Mouse (Mus musculus): ENCODE data around the gene Preb. TPM values are rescaled to one million over a fixed set of nuclear protein-coding genes. Genes with fewer than 3 reads are reported as not detected.

Gene Preb
- 89.2 and 95.2 TPM in 2 replicates for polyA plus RNA-seq (2012; rRNA removed)
- 53.8 and 59.6 TPM in 2 replicates for polyA plus RNA-seq (2014; fragmentation: Nextera tagmentation; extraction: Ambion mirVana)

DNA sequence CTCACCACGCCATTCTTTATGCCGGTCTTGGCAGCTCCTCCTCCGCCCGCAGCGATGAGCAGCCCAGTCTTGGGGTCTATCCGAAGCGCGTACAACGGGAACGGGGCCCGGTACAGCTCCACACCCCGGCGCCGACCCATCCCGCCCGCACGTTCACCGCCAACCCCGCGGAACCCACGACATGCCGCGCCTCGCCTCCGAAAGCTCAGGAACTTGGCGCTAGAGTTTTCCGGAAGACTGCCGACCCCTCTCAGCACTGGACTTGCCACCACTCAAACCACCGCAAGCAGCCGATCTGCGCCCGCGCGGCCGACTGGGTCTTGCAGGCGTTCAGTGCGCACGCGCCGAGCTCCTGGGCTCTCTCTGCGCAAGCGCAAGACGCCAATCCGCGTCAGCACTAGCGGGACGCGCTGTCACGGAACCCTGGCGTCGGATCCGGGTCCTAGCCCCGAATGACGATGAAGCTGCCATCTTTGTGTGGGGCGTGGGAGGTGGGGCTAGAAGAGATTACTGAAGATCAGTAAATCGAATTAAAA is at the start of gene Preb:
TSS of gene Preb (minus strand) at position 396 of the 536 bp plus-strand sequence.
- Histone ChIP-seq H3K36me3 (replicated peaks; ENCODE audit: control insufficient read depth, insufficient read depth, low read depth) (peaks cover 22% of the 10 kb centered on the region), H3K27me3 (ENCODE audit: control insufficient read depth, insufficient read depth, low read length) (no peaks in the 10 kb centered on the region), H3K27ac (peak within 1 kb of the TSS; percentile 22), H3K9me3 (ENCODE audit: control insufficient read depth, low read length) (no peaks in the 10 kb centered on the region), H3K4me1 (replicated peaks; ENCODE audit: control insufficient read depth in 2 of 2, insufficient read depth in 2 of 2, low read length in 1 of 2) (peaks cover 6 to 16% of the 10 kb centered on the region in 2 experiments), H3K9ac (replicated peaks) (peak within 1 kb of the TSS; percentile 89), H3K4me2 (ENCODE audit: low read depth) (peak within 1 kb of the TSS; percentile 83), H3K4me3 (ENCODE audit: insufficient read depth in 1 of 2, low read depth in 2 of 2, low read length in 2 of 2) (peak within 1 kb of the TSS; percentile 78 to 84)
- peak; percentile 91 to 92 (median 92) for DNase-seq (ENCODE audit: low read depth in 3 of 3, low spot score in 3 of 3)
- peak; percentile 93 for ATAC-seq (ENCODE audit: insufficient read depth)
- under 1% methylated on average over 56 of the region's 56 CpGs for WGBS (ENCODE audit: insufficient replicate concordance)
- TF ChIP-seq CTCF (IDR thresholded peaks at IDR 0.05; ENCODE audit: low read depth) (peak; percentile 53), EP300 (IDR thresholded peaks at IDR 0.05; ENCODE audit: low read depth) (no peak)

DNA sequence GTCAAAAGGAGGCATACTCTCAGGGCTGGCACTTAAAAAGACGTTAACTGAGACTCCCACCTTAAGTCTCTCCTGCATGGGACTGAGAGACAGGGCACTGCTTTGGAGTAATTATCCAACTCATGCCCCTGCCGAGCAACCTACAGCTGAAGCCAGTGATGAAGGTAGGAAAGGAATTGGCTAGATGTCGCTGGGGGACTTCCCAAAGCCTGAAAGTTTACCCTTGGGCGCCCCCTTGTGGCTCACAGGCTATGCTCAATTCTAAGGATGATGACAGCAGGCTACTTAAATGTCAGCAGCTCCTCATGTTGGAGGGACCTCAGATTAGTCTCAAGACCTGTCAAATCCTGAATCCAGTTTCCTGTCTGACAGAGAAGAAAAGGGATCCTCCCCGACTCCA is 44.0 kb upstream of the Preb start:
- no peak for ATAC-seq (ENCODE audit: insufficient read depth)
- WGBS (ENCODE audit: insufficient replicate concordance): 13% methylated on average over 5 of the region's 5 CpGs
- H3K4me3 ChIP-seq (ENCODE audit: insufficient read depth in 1 of 2, low read depth in 2 of 2, low read length in 2 of 2): no peak overlapping the region

DNA sequence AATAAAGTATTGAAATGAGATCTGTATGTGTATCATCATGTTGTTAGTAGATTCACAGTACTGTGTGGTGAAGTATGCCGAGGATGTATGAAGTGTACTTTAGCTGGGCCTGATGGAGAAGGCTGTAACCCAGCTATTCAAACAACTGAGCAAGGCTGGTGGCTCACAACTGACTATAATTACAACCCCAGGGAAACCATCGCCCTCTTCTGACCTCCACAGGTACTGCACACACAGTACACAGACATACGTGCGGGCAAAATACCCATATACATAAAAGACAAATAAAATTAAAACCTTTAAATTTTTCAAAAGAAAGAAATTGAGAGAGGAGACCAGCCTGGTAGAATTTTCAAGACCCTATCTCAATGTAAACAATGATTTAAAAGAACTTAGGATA is 41.4 kb upstream of the Preb start:
- Histone ChIP-seq H3K4me2 (ENCODE audit: low read depth) (no peak overlapping the region), H3K9ac (replicated peaks) (no peak overlapping the region), H3K4me1 (replicated peaks; ENCODE audit: control insufficient read depth in 2 of 2, insufficient read depth in 2 of 2, low read length in 1 of 2) (no peaks in the 10 kb centered on the region), H3K4me3 (ENCODE audit: insufficient read depth in 1 of 2, low read depth in 2 of 2, low read length in 2 of 2) (no peak overlapping the region), H3K36me3 (replicated peaks; ENCODE audit: control insufficient read depth, insufficient read depth, low read depth) (no peaks in the 10 kb centered on the region), H3K9me3 (ENCODE audit: control insufficient read depth, low read length) (no peaks in the 10 kb centered on the region), H3K27me3 (ENCODE audit: control insufficient read depth, insufficient read depth, low read length) (no peaks in the 10 kb centered on the region), H3K27ac (no peak overlapping the region)
- TF ChIP-seq CTCF (IDR thresholded peaks at IDR 0.05; ENCODE audit: low read depth) (peak; percentile 39; the same call in 1 of the 2 replicates), EP300 (IDR thresholded peaks at IDR 0.05; ENCODE audit: low read depth) (no peak)
- ATAC-seq (ENCODE audit: insufficient read depth) (no peak), DNase-seq (ENCODE audit: low read depth in 3 of 3, low spot score in 3 of 3) (no peak)
- WGBS (ENCODE audit: insufficient replicate concordance): 67% methylated on average over 4 of the region's 4 CpGs

More for the DNA sequence above, 44.0 kb upstream of the Preb start:
- Histone ChIP-seq H3K36me3 (replicated peaks; ENCODE audit: control insufficient read depth, insufficient read depth, low read depth) (no peaks in the 10 kb centered on the region), H3K4me1 (replicated peaks; ENCODE audit: control insufficient read depth in 2 of 2, insufficient read depth in 2 of 2, low read length in 1 of 2) (no peaks in the 10 kb centered on the region), H3K27me3 (ENCODE audit: control insufficient read depth, insufficient read depth, low read length) (no peaks in the 10 kb centered on the region), H3K4me2 (ENCODE audit: low read depth) (no peak overlapping the region), H3K9me3 (ENCODE audit: control insufficient read depth, low read length) (no peaks in the 10 kb centered on the region), H3K9ac (replicated peaks) (no peak overlapping the region), H3K27ac (no peak overlapping the region)
- DNase-seq (ENCODE audit: low read depth in 3 of 3, low spot score in 3 of 3): peak; percentile 64 to 69 (median 67)
- TF ChIP-seq EP300 (IDR thresholded peaks at IDR 0.05; ENCODE audit: low read depth) (no peak), CTCF (IDR thresholded peaks at IDR 0.05; ENCODE audit: low read depth) (peak; percentile 92)

DNA sequence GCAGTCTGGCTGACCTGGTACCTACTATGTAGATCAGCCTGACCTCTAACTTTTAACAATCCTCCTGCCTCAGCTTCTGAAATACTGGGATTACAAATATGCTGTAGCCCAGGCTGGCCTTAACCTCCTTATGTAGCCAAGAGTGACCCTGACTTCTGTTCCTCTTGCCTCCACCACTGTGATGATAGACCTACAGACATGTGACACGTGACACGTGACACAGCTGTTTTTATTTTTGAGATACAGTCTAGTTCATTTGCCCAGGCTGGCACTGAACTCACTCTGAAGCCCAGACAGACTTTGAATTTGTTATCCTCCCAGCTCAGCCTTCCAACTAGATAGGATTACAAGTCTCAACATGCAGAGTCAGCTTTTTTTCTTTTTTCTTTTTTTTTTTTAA is 40.8 kb upstream of the Preb start:
- Histone ChIP-seq H3K4me3 (ENCODE audit: insufficient read depth in 1 of 2, low read depth in 2 of 2, low read length in 2 of 2) (no peak overlapping the region), H3K4me1 (replicated peaks; ENCODE audit: control insufficient read depth in 2 of 2, insufficient read depth in 2 of 2, low read length in 1 of 2) (no peaks in the 10 kb centered on the region), H3K9ac (replicated peaks) (no peak overlapping the region), H3K27me3 (ENCODE audit: control insufficient read depth, insufficient read depth, low read length) (no peaks in the 10 kb centered on the region), H3K4me2 (ENCODE audit: low read depth) (no peak overlapping the region), H3K27ac (no peak overlapping the region), H3K36me3 (replicated peaks; ENCODE audit: control insufficient read depth, insufficient read depth, low read depth) (no peaks in the 10 kb centered on the region), H3K9me3 (ENCODE audit: control insufficient read depth, low read length) (no peaks in the 10 kb centered on the region)
- no peak for ATAC-seq (ENCODE audit: insufficient read depth)
- DNase-seq (ENCODE audit: low read depth in 3 of 3, low spot score in 3 of 3): no peak
- TF ChIP-seq EP300 (IDR thresholded peaks at IDR 0.05; ENCODE audit: low read depth) (no peak), CTCF (IDR thresholded peaks at IDR 0.05; ENCODE audit: low read depth) (no peak)
- WGBS (ENCODE audit: insufficient replicate concordance): 55% methylated on average over 2 of the region's 2 CpGs

DNA sequence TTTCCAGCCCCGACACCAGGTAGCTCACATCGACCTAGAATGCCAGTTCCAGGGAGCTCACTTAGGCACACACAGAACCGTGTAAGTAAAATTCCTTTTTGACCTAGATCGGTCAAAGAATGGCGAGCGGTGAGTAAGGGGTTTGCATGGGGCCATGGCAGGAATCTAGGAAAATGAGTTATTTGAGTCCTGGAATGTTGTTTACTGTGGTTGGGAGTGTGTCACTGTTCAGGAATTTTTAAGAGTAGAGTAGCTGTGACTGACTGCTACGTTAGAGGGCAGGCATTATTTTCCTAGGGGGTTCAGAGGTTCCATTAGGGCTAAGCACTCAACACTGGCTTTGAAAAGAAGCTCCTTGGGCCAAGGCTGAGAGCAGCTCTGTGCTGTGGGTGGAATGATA is 40.0 kb upstream of the Preb start:
- Histone ChIP-seq H3K27me3 (ENCODE audit: control insufficient read depth, insufficient read depth, low read length) (no peaks in the 10 kb centered on the region), H3K36me3 (replicated peaks; ENCODE audit: control insufficient read depth, insufficient read depth, low read depth) (no peaks in the 10 kb centered on the region), H3K4me2 (ENCODE audit: low read depth) (no peak overlapping the region), H3K4me3 (ENCODE audit: insufficient read depth in 1 of 2, low read depth in 2 of 2, low read length in 2 of 2) (no peak overlapping the region), H3K4me1 (replicated peaks; ENCODE audit: control insufficient read depth in 2 of 2, insufficient read depth in 2 of 2, low read length in 1 of 2) (no peaks in the 10 kb centered on the region), H3K9me3 (ENCODE audit: control insufficient read depth, low read length) (no peaks in the 10 kb centered on the region), H3K27ac (no peak overlapping the region), H3K9ac (replicated peaks) (no peak overlapping the region)
- WGBS (ENCODE audit: insufficient replicate concordance): 54% methylated on average over 7 of the region's 7 CpGs
- no peak for TF ChIP-seq CTCF (IDR thresholded peaks at IDR 0.05; ENCODE audit: low read depth)
- no peak for TF ChIP-seq EP300 (IDR thresholded peaks at IDR 0.05; ENCODE audit: low read depth)
- DNase-seq (ENCODE audit: low read depth in 3 of 3, low spot score in 3 of 3): no peak
- no peak for ATAC-seq (ENCODE audit: insufficient read depth)
